Mouse (Mus musculus) adrenal gland, postnatal 10 days (tissue): ENCODE measurements around the gene Ttll11. TPM values are rescaled to one million over a fixed set of nuclear protein-coding genes. Genes with fewer than 3 reads are reported as not detected.

Experiments used
- DNase-seq: peaks from one replicate; pipeline ENCODE4 v3.0.0; 2021; ENCODE audit warnings: mixed read lengths
- total RNA-seq, 2 experiments: library from RNA; stranded (reverse); gene quantifications; 2 replicates each; pipeline ENCODE4 v1.2.3; 2021

Ttll11 gene
- total RNA-seq, 2 experiments from 2014 or later = 0.84 to 2.2 TPM

GRCm38 (mm10) chr2:35723267-35723666 is 256.4 kb downstream of the Ttll11 start:
- DNase-seq = no peak

- no peak for DNase-seq
These were observed 256.9 kb downstream of the Ttll11 start for GRCm38 (mm10) chr2:35722821-35723220.

DNA sequence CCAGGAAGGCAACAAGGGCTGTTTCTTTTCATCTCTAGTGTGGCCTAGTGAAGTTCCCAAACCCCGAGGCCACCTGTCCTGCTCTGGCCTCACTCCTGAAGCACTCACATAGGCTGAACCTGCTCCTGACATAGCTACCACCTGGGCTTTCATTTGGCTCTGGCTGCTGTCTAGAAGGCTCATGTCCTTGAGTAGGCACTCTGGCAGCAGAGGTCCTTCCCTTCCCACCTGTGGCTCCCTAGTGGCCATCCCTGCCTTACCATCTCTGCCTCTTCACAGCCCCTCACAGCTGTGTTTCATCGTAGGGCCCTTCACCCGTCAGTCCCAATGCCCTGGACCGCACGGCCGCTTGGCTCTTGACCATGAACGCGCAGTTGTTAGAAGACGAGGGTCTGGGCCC is 258.8 kb downstream of the Ttll11 start:
- no peak for DNase-seq

DNA sequence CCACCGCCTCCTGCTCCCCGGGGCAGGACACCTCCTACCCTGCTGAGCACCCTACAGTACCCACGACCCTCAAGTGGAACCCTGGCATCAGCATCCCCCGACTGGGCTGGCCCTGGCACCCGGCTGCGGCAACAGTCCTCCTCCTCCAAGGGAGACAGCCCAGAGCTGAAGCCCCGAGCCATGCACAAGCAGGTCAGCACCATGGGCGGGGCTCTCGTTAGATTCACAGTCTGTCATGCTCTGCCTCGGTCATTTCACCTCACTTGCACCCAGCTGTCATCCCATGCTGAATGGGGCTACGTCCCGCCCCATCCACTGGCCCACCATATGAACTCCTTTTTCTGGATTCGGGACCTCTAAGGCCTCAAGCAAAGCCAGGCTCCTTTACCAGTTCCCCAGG is 259.2 kb downstream of the Ttll11 start:
- DNase-seq = no peak

DNA sequence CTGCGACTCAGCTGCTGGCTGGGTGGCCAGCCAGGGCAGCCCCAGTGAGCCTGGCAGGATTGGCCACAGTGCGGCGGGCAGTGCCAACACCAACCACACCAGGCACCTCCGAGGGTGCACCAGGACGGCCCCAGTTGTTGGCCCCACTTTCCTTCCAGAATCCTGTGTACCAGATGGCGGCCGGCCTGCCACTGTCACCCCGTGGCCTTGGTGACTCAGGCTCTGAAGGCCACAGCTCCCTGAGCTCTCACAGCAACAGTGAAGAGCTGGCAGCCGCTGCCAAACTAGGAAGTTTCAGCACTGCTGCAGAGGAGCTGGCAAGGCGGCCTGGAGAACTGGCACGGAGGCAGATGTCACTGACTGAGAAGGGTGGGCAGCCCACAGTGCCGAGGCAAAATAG is 259.6 kb downstream of the Ttll11 start:
- DNase-seq = peak; percentile 90

DNA sequence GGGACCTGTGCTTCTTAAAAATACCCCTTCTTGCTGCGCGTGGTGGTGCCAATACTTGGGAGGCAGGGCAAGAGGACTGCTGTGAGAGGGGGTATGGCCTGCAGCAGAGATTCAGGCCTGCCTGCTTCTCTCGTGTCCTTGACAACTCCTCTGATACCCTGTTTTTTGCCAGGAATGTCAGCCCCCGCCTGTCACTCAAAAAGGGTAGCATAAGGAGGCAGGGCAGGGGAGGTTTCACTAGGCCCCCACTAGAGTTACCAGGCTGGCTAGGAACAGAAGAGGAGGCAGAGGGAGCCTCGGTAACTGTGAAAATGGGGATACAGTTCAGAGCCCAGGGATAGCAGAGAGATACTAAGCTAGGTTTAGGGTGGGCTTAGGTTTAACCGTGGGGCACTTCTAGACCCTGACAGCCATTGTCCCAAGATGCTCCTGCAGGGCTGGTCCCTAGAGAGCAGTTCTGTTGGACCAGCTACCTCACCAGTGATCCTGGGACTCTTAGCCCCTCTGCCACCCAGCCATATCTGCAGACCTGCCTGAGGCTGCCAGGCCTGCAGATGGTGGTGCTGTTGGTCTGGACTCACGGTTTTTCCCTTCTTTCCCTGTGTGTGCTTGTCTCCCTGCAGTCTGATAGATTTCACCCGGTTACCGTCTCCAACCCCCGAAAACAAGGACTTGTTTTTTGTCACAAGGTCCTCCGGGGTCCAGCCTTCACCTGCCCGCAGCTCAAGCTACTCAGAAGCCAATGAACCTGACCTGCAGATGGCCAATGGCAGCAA is 260.3 kb downstream of the Ttll11 start:
- DNase-seq = no peak

GRCm38 (mm10) chr2:35718662-35719061 is 261.1 kb downstream of the Ttll11 start:
- DNase-seq = peak; percentile 64

- DNase-seq = no peak
These were observed 261.7 kb downstream of the Ttll11 start for GRCm38 (mm10) chr2:35718003-35718500.

DNA sequence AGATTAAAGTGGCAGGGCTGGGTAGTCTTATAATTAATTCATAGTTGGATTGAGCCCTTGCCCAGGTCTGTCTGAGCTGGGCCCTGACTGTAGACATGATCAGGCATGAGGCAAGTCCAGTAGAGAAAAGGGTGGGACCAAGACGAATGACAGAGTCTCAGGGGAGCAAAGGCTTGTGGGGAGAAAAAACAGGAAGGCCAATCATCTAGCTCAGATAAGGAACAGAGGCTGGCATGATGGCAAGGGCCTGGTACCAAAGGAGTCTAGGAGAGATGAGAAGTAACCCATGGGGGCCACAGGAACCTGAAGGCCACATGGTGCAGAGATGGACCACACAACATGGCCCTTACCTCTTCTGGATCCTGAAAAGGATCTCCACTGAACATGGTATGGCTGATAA is 263.5 kb downstream of the Ttll11 start:
- DNase-seq = no peak

DNA sequence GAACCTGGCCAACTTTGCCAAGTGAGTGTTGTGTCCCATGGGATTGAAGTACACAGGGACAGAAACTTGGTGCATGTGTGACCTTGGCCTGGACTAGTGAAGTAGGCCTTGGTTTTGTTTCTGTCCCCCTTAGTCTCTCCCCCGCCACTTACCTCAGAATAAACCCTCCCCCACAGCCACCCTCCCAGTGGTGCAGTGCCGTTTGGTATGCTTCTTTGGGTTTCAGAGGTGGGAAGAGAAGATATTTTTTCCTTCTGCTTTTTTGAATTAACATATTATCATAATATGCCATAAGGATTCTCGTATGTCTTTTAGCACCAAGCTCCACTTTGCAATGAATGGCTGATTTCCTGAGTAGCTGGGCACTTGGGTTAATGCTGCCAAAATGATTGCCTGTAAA is 264.2 kb downstream of the Ttll11 start:
- DNase-seq = no peak

GRCm38 (mm10) chr2:35714742-35715167 is 265.0 kb downstream of the Ttll11 start:
- DNase-seq = no peak

DNA sequence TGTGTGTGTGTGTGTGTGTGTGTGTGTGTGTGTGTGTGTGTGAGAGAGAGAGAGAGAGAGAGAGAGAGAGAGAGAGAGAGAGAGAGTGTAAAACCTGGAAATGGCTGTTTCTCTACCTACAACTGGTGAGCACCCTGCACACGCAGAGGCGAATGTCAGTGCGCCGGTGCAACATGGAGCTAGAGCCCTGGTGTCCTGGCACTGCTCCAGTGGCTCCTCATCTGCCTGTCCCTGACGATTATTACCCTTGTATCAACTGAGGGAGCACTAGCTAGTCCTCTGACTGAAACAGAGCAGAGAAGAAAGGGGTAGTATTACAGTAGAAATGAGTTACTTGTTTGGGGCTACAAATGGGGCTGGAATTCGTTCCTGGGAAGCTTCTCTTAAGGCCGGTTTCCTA is 266.3 kb downstream of the Ttll11 start:
- no peak for DNase-seq

DNA sequence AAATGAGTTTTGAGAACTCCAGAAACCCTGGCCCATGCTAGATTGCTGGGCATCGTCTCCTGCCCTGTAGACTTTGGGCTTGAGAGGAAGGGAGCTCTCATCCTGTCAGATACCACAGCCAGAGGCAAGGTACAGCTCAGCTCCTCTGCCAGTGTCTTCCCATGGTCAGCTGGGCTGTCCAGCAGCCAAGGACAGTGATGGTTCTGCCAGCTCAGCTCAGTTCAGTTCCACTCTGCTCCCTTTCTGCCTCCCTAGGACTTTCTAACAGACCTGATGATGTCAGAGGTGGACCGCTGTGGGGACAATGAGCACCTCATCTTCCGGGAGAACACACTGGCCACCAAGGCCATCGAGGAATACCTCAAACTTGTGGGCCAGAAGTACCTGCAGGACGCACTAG is 267.1 kb downstream of the Ttll11 start:
- peak; percentile 46 for DNase-seq

- no peak for DNase-seq
These were observed 276.5 kb downstream of the Ttll11 start for GRCm38 (mm10) chr2:35703241-35703640.

DNA sequence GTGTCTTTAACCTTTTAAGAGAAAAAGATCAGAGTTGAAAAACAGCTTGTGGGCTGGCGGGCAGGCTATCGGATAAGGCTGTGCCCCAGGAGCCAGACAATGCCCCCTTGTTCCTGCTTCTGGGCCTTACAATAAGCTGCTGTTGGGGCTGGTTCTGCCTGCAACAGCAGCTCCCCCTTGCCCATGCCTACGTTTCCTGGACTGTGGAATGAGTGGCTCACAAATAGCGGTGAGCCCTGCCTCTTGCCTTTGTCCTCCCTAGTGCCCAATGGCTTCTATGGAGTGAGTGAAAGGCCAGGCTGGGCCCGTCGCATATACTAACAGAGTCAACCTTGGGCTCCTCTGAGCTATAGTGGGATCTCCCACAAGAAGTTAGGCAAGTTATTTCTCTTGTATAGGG is 277.1 kb downstream of the Ttll11 start:
- DNase-seq = no peak

DNA sequence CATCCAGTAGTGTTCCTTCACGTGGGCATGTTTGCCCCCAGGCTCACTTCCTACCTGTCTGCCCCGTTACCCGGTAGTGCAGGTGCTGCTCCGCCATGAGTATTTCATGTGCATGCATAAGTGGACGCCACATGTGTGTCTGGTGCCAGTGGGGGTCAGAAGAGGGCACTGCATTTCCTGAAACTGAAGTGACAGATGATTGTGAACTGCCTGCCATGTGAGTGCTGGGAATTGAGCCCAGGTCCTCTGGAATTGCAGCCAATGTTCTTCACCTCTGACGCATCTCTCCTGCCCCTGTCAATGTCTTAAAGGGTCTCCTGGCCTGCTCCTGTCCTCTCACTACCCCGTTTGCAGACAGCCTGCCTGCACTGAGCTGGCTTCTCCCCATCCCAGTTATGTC is 277.7 kb downstream of the Ttll11 start:
- DNase-seq = no peak

Other genes with a start within 250 kb of the Ttll11 start
- 100 to 1,000 TPM; 419 to 460 TPM for gene Ndufa8, start 69.5 kb upstream of the Ttll11 start, total RNA-seq
- not detected for gene Morn5, start 69.5 kb upstream of the Ttll11 start, total RNA-seq
- gene Lhx6, start 125.5 kb upstream of the Ttll11 start, total RNA-seq = 1 to 10 TPM; 5.8 to 8.1 TPM
- 10 to 100 TPM; 21.4 to 25.7 TPM for gene Mrrf, start 156.5 kb upstream of the Ttll11 start, total RNA-seq
- gene Rbm18, start 156.9 kb upstream of the Ttll11 start, total RNA-seq = 10 to 100 TPM; 27.1 to 27.6 TPM